24 mouse cellular contexts compared by ENCODE assay signal in the genomic region with DNA sequence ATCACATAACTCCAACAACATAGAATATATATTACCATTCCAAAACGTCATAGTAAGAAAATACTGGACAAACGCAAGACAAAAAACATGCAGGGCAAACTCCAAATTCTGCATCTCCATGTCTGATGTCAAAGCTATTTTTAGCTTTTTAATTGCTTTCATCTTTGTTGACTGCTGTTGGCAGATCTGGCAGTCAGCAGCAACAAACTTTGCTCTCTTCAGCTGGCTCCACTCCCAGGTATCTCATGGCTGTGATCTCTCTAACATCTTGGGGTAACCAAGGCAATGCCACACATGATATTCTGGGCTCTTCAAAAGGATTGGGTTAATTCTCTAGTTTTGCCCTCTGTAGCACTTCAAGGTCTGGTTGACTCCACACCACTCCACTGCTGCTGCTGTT.
DNase-seq lines count a peak whose midpoint lies in the region; ATAC-seq and TF ChIP-seq lines count a peak whose summit lies in the region.
"Had no signal": no experiment of that assay in that cellular context is flagged by ENCODE, and none has a peak within 500 bp of the region (broad histone marks: within the 10 kb centered on the region; RNA-seq: fewer than 3 reads in every experiment).

No protein-coding gene starts in this region.

- H3K27me3 ChIP-seq in kidney, embryonic 15.5 days, result no peaks in the 10 kb centered on the region
- H3K27me3 ChIP-seq in liver, adult 2 months (ENCODE audit: control insufficient read depth, insufficient read depth, low read length), result no peaks in the 10 kb centered on the region
- H3K27me3 ChIP-seq in liver, embryonic 12.5 days (replicated peaks), result no peaks in the 10 kb centered on the region
- H3K27me3 ChIP-seq: forebrain, embryonic 12.5 days; heart, embryonic 12.5 days; heart, embryonic 15.5 days; hindbrain, embryonic 13.5 days had no signal

- no peak overlapping the region for H3K4me2 ChIP-seq in kidney, embryonic 15.5 days
- no peak overlapping the region for H3K4me2 ChIP-seq in liver, embryonic 12.5 days
- H3K4me2 ChIP-seq: forebrain, embryonic 12.5 days; heart, embryonic 12.5 days; heart, embryonic 15.5 days; hindbrain, embryonic 13.5 days had no signal

- no peaks in the 10 kb centered on the region for H3K36me3 ChIP-seq in kidney, embryonic 15.5 days
- H3K36me3 ChIP-seq in liver, adult 2 months (ENCODE audit: control insufficient read depth, insufficient read depth, low read length), result no peaks in the 10 kb centered on the region
- H3K36me3 ChIP-seq in liver, embryonic 12.5 days, result no peaks in the 10 kb centered on the region
- H3K36me3 ChIP-seq: forebrain, embryonic 12.5 days; heart, embryonic 12.5 days; heart, embryonic 15.5 days; hindbrain, embryonic 10.5 days; hindbrain, embryonic 13.5 days had no signal

- no peak overlapping the region for H3K9ac ChIP-seq in kidney, embryonic 15.5 days
- H3K9ac ChIP-seq in liver, adult 2 months (ENCODE audit: low read depth, low read length), result no peak overlapping the region
- no peak overlapping the region for H3K9ac ChIP-seq in liver, embryonic 12.5 days
- H3K9ac ChIP-seq: forebrain, embryonic 12.5 days; heart, embryonic 12.5 days; heart, embryonic 15.5 days; hindbrain, embryonic 13.5 days had no signal

- 83% methylated on average over 2 of the region's 2 CpGs for WGBS in kidney, embryonic 15.5 days
- 24% methylated on average over 2 of the region's 2 CpGs for WGBS in liver, adult 2 months
- WGBS in liver, embryonic 12.5 days (ENCODE audit: insufficient replicate concordance), result 65% methylated on average over 2 of the region's 2 CpGs

- no peaks in the 10 kb centered on the region for H3K79me2 ChIP-seq in liver, adult 2 months (ENCODE audit: control insufficient read depth, insufficient read depth, low read length)

- DNase-seq in kidney, adult 11 months, result peak; percentile 63
- no peak for DNase-seq in kidney, postnatal 10 days
- peak; percentile 66 to 71 for DNase-seq in kidney, adult 8-10 months
- DNase-seq in liver, adult 2 months (ENCODE audit: extremely low read depth, low read depth, low spot score), result peak; percentile 95
- DNase-seq in kidney, postnatal 36 days, result peak; percentile 65 to 67
- no peak for DNase-seq in frontal cortex, postnatal 14 days (ENCODE audit: low spot score in 2 of 2)
- DNase-seq: adrenal gland, adult 2 months; adrenal gland, postnatal 25 days; cerebellum, adult 18-20 months; cerebellum, adult 9-10 months; cerebellum, postnatal 14 days; gastrocnemius, postnatal 25 days; heart, postnatal 10 days; heart, postnatal 36 days had no signal

- no peaks in the 10 kb centered on the region for H3K9me3 ChIP-seq in kidney, embryonic 15.5 days (replicated peaks)
- H3K9me3 ChIP-seq in liver, embryonic 12.5 days (replicated peaks), result no peaks in the 10 kb centered on the region
- H3K9me3 ChIP-seq: forebrain, embryonic 12.5 days; heart, embryonic 15.5 days; hindbrain, embryonic 10.5 days; hindbrain, embryonic 13.5 days had no signal

- H3K4me1 ChIP-seq in kidney, embryonic 15.5 days, result no peaks in the 10 kb centered on the region
- H3K4me1 ChIP-seq in liver, adult 2 months (ENCODE audit: control insufficient read depth, insufficient read depth, low read length), result peaks cover 7% of the 10 kb centered on the region
- no peaks in the 10 kb centered on the region for H3K4me1 ChIP-seq in liver, embryonic 12.5 days
- H3K4me1 ChIP-seq: forebrain, embryonic 12.5 days; heart, embryonic 12.5 days; hindbrain, embryonic 10.5 days; hindbrain, embryonic 13.5 days had no signal

- no peak overlapping the region for H3K4me3 ChIP-seq in kidney, embryonic 15.5 days (replicated peaks)
- H3K4me3 ChIP-seq in liver, adult 2 months (ENCODE audit: insufficient read depth, low read depth, low read length), result no peak overlapping the region
- H3K4me3 ChIP-seq in liver, embryonic 12.5 days, result no peak overlapping the region
- H3K4me3 ChIP-seq: forebrain, embryonic 12.5 days; heart, embryonic 12.5 days; heart, embryonic 15.5 days; hindbrain, embryonic 10.5 days; hindbrain, embryonic 13.5 days had no signal

- no peak overlapping the region for H3K27ac ChIP-seq in kidney, embryonic 15.5 days
- no peak overlapping the region for H3K27ac ChIP-seq in liver, adult 2 months (replicated peaks; ENCODE audit: insufficient read depth, low read depth, low read length)
- no peak overlapping the region for H3K27ac ChIP-seq in liver, embryonic 12.5 days
- H3K27ac ChIP-seq: forebrain, embryonic 12.5 days; heart, embryonic 15.5 days; hindbrain, embryonic 10.5 days; hindbrain, embryonic 13.5 days had no signal

- TF ChIP-seq POLR2A in liver, adult 2 months (IDR thresholded peaks at IDR 0.05; ENCODE audit: extremely low read depth, insufficient read depth, low read length), result no peak

- no peak for TF ChIP-seq CTCF in liver, adult 2 months (IDR thresholded peaks at IDR 0.05; ENCODE audit: low read depth, low read length)

- no peak for ATAC-seq in kidney, embryonic 15.5 days (replicated peaks; ENCODE audit: low FRiP score)
- no peak for ATAC-seq in liver, embryonic 12.5 days
- ATAC-seq: CD4-positive, CD25-positive, alpha-beta regulatory T cell, adult 4 months; forebrain, embryonic 16.5 days; hindbrain, embryonic 16.5 days had no signal

Comparison
In these comparisons a context has a peak if more than half of its experiments do, and no peak if none do; other contexts are left out.
1. DNase-seq: peak in kidney, adult 11 months (single experiment), kidney, adult 8-10 months (2 of 2), liver, adult 2 months (single experiment) and kidney, postnatal 36 days (2 of 2); none in kidney, postnatal 10 days (single experiment) and frontal cortex, postnatal 14 days (0 of 2).